Mouse (Mus musculus) kidney, adult 2 months (tissue): ENCODE measurements around the gene Tcf12. TPM values are rescaled to one million over a fixed set of nuclear protein-coding genes. Genes with fewer than 3 reads are reported as not detected.

Experiments used
- DNase-seq: peaks from one replicate; pipeline ENCODE4 v3.0.0; 2021
- H3K27ac ChIP-seq: fragments of 200-500 bp; 2 replicates; pipeline ENCODE4 v1.5.1; 2012; ENCODE audit warnings: low read depth, low read length, control low read depth, inconsistent platforms; ENCODE audit not compliant: insufficient read depth
- H3K27me3 ChIP-seq: fragments of 200-500 bp; replicated peaks from 2 replicates; pipeline ENCODE4 v1.6.1; 2012; ENCODE audit warnings: mild to moderate bottlenecking, moderate library complexity, low read length, inconsistent platforms; ENCODE audit not compliant: control insufficient read depth, insufficient read depth
- H3K36me3 ChIP-seq: fragments of 200-500 bp; 2 replicates; pipeline ENCODE4 v1.6.1; 2012; ENCODE audit warnings: mild to moderate bottlenecking, moderate library complexity, low read length, inconsistent platforms; ENCODE audit not compliant: control insufficient read depth, insufficient read depth
- H3K4me1 ChIP-seq: fragments of 200-500 bp; 2 replicates; pipeline ENCODE4 v1.6.1; 2011; ENCODE audit warnings: low read length; ENCODE audit not compliant: control insufficient read depth, insufficient read depth
- H3K4me3 ChIP-seq: fragments of 200-500 bp; 2 replicates; pipeline ENCODE4 v1.5.1; 2011; ENCODE audit warnings: mild to moderate bottlenecking, low read depth, low read length, control low read depth; ENCODE audit not compliant: insufficient read depth
- CTCF ChIP-seq: fragments of 200-500 bp; conservative IDR thresholded peaks from 2 replicates; pipeline ENCODE4 v1.5.1; 2011; ENCODE audit warnings: low read depth, mild to moderate bottlenecking, control low read depth, low read length, moderate library complexity, mixed read lengths; ENCODE audit not compliant: insufficient read depth, insufficient read length
- POLR2A ChIP-seq: fragments of 200-500 bp; IDR thresholded peaks from one replicate; pipeline ENCODE4 v1.6.1; 2011; ENCODE audit warnings: low read depth, low read length, control low read depth
- WGBS: fragments of 180-500 bp; shearing (Covaris S2); methylation state at CpG from one replicate; pipeline ENCODE4 v1.1.7; 2018; 5-methylcytosine and 5-hydroxymethylcytosine counted together
- polyA plus RNA-seq: library from polyadenylated mRNA; depleted of rRNA; stranded (reverse); fragments of >200 nt; gene quantifications from 2 replicates; pipeline ENCODE4 v1.2.3, GENCODE M21; 2012

Tcf12 gene
- polyA plus RNA-seq, 1 experiment, result 50.0 TPM

GRCm38 (mm10) chr9:72133772-72134245 is 22.1 kb upstream of the Tcf12 start:
- Histone ChIP-seq H3K4me3 (peak overlapping the region; percentile 70), H3K36me3 (no peaks in the 10 kb centered on the region), H3K27me3 (no peaks in the 10 kb centered on the region), H3K27ac (peak overlapping the region; percentile 51; the same call in 1 of the 2 replicates), H3K4me1 (peaks cover 2% of the 10 kb centered on the region; the same call in 1 of the 2 replicates)
- WGBS, result 45% methylated on average over 4 of the region's 4 CpGs
- TF ChIP-seq CTCF (no peak), POLR2A (no peak)
- DNase-seq, result no peak

- peak; percentile 93 for DNase-seq
These were observed 21.6 kb upstream of the Tcf12 start for GRCm38 (mm10) chr9:72133089-72133771.

DNA sequence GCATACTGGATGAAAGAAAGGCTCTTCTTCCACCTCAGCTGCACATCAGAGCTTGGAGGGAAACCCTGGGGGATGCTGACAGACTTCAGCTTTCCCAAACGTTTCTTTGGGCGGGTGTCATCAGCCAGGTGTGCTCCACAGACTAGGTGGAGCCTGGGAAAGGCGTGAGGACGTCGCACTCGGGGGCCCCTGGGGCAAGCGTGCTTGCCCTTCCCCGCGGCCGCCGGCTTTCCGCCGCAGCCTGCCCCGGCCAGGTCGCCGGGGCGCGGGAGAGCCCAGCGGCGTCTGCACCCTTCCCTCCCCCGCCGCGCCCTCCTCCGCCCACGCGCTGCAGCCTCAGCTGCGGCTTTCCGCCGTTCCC is 21.0 kb upstream of the Tcf12 start:
- TF ChIP-seq POLR2A (no peak), CTCF (no peak)
- WGBS, result under 1% methylated on average over 28 of the region's 29 CpGs

More at GRCm38 (mm10) chr9:72133089-72133771, 21.6 kb upstream of the Tcf12 start:
- TF ChIP-seq POLR2A (no peak), CTCF (no peak)
- no peaks in the 10 kb centered on the region for H3K27me3 ChIP-seq
- peak overlapping the region; percentile 51 for H3K27ac ChIP-seq
- no peaks in the 10 kb centered on the region for H3K36me3 ChIP-seq
- whole genome bisulfite sequencing, result 2% methylated on average over 56 of the region's 56 CpGs
- peaks cover 2% of the 10 kb centered on the region; the same call in 1 of the 2 replicates for H3K4me1 ChIP-seq
- peak overlapping the region; percentile 70 for H3K4me3 ChIP-seq

DNA sequence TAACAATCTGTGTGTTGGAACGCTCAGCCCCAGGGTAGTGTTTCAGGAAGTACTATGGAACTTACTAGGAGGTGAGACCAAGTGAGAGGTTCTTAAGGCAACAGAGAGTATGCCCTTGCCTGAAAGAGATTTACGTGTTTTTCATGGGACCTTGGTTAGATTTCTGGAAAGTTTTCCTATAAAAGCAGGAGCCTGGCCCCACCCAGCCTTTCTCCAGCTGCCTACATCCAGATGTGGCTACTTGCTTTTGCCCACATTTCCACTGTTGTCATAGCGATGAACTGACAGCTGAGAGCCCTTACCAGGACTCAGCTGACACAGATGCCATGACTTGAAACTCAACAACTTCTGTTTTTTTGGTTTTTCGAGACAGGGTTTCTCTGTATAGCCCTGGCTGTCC is 18.2 kb upstream of the Tcf12 start:
- no peak overlapping the region for H3K27ac ChIP-seq
- H3K36me3 ChIP-seq, result no peaks in the 10 kb centered on the region
- 92% methylated on average over 4 of the region's 4 CpGs for WGBS
- TF ChIP-seq CTCF (no peak), POLR2A (no peak)
- H3K4me3 ChIP-seq, result no peak overlapping the region
- peaks cover 2% of the 10 kb centered on the region; the same call in 1 of the 2 replicates for H3K4me1 ChIP-seq
- no peaks in the 10 kb centered on the region for H3K27me3 ChIP-seq
- no peak for DNase-seq

More for the DNA sequence above, 21.0 kb upstream of the Tcf12 start:
- H3K4me3 ChIP-seq, result peak overlapping the region; percentile 70
- peak overlapping the region; percentile 51 for H3K27ac ChIP-seq
- no peaks in the 10 kb centered on the region for H3K36me3 ChIP-seq
- H3K27me3 ChIP-seq, result no peaks in the 10 kb centered on the region
- H3K4me1 ChIP-seq, result peaks cover 2% of the 10 kb centered on the region; the same call in 1 of the 2 replicates
- no peak for DNase-seq

DNA sequence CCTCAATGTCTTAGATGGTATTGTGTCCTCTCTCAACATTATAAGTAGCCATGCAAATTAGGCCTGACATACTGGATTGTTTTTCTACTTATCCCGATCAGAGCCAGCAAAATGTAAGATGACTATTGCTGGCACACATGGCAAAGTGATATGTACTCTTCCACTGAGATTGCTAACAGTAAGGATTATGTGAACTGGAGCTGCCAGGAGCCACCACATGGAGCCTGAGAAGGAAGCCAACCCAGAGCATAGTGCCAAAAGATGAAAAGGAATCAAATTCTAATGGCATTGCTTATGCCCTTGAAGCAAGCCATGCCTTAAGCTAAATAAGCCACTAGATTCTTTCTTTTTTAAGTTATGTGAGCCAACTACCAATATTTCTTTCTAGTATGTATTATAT is 13.8 kb upstream of the Tcf12 start:
- 93% methylated on average over 1 of the region's 1 CpGs for WGBS
- no peaks in the 10 kb centered on the region for H3K27me3 ChIP-seq
- no peak overlapping the region for H3K27ac ChIP-seq
- H3K4me3 ChIP-seq, result no peak overlapping the region
- no peak for DNase-seq
- H3K36me3 ChIP-seq, result no peaks in the 10 kb centered on the region
- no peaks in the 10 kb centered on the region for H3K4me1 ChIP-seq
- TF ChIP-seq CTCF (no peak), POLR2A (no peak)

DNA sequence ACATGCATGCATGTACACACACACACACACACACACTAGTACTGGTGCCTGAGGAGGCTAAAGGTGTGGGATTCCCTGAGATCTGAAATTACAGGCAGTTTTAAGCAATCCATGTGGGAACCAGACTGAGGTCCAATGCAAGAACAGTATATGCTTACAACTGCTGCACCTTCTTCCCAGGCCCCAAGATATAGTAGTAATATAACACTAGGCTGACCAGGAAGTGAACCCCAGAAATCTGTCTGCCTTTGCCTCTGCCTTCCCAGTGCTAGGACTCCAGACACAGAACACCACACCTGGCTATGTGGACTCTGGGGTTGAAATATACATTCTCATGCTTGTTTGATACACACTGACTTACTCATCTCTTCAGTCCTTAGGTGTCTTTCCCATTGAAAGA is 6.8 kb upstream of the Tcf12 start:
- H3K4me3 ChIP-seq, result no peak overlapping the region
- no peaks in the 10 kb centered on the region for H3K27me3 ChIP-seq
- no peaks in the 10 kb centered on the region for H3K4me1 ChIP-seq
- H3K36me3 ChIP-seq, result no peaks in the 10 kb centered on the region
- DNase-seq, result no peak
- TF ChIP-seq POLR2A (no peak), CTCF (no peak)
- no peak overlapping the region for H3K27ac ChIP-seq

GRCm38 (mm10) chr9:72111004-72111621 is 558 bp downstream of the Tcf12 start:
- H3K27me3 ChIP-seq, result no peaks in the 10 kb centered on the region
- peak; percentile 66 for DNase-seq

More at GRCm38 (mm10) chr9:72111004-72111621, 558 bp downstream of the Tcf12 start:
- Histone ChIP-seq H3K36me3 (no peaks in the 10 kb centered on the region), H3K4me3 (peak overlapping the region; percentile 78), H3K27ac (peak overlapping the region; percentile 88), H3K4me1 (no peaks in the 10 kb centered on the region)
- under 1% methylated on average over 90 of the region's 90 CpGs for WGBS
- TF ChIP-seq POLR2A (no peak), CTCF (no peak)
